Mouse (Mus musculus) adrenal gland, postnatal 10 days (tissue): ENCODE results near the gene F13a1. TPM values are rescaled to one million over a fixed set of nuclear protein-coding genes. Genes with fewer than 3 reads are reported as not detected.

Source experiments
- DNase-seq: peaks from one replicate; pipeline ENCODE4 v3.0.0; 2021; ENCODE audit warnings: mixed read lengths
- long read RNA-seq, 2 experiments: library from polyadenylated mRNA; stranded (forward); transcript quantifications; one replicate each; pipeline ENCODE4 v2.0.0; 2021
- total RNA-seq, 2 experiments: library from RNA; stranded (reverse); gene quantifications; 2 replicates each; pipeline ENCODE4 v1.2.3; 2021

F13a1 gene
- 10 to 100 TPM; 10.7 to 14.5 TPM for total RNA-seq
- long read RNA-seq, experiment 1, partial matches to known transcripts: 0 of 2 reads
- long read RNA-seq, experiment 1, other reads (novel, unspliced or antisense): 0 of 2 reads
- long read RNA-seq, experiment 2, partial matches to known transcripts: 0 of 1 reads
- long read RNA-seq, experiment 2, other reads (novel, unspliced or antisense): 0 of 1 reads

- no peak for DNase-seq
Measured at GRCm38 (mm10) chr13:37050126-37050525, at the start of gene F13a1. TSS of gene F13a1 (minus strand) at chr13:37050244.

GRCm38 (mm10) chr13:37091620-37092019, 41.6 kb upstream of the F13a1 start:
- DNase-seq: no peak

- no peak for DNase-seq
Measured at GRCm38 (mm10) chr13:37089104-37089503, 39.1 kb upstream of the F13a1 start.

- no peak for DNase-seq
Measured at GRCm38 (mm10) chr13:37081506-37082241, 31.6 kb upstream of the F13a1 start.

- no peak for DNase-seq
Measured at GRCm38 (mm10) chr13:37071390-37071789, 21.3 kb upstream of the F13a1 start.

GRCm38 (mm10) chr13:37070824-37071223, 20.8 kb upstream of the F13a1 start:
- no peak for DNase-seq

- DNase-seq: no peak
Measured at GRCm38 (mm10) chr13:37060810-37061209, 10.8 kb upstream of the F13a1 start.

- no peak for DNase-seq
Measured at GRCm38 (mm10) chr13:37056662-37057061, 6.6 kb upstream of the F13a1 start.

GRCm38 (mm10) chr13:37049631-37050030, 413 bp downstream of the F13a1 start:
- no peak for DNase-seq

- DNase-seq: no peak
Measured at GRCm38 (mm10) chr13:37049018-37049417, 1.0 kb downstream of the F13a1 start.

GRCm38 (mm10) chr13:37045005-37045404, 5.0 kb downstream of the F13a1 start:
- DNase-seq: peak; percentile 18

- DNase-seq: no peak
Measured at GRCm38 (mm10) chr13:37034745-37035144, 15.3 kb downstream of the F13a1 start.

GRCm38 (mm10) chr13:37025996-37026579, 24.0 kb downstream of the F13a1 start:
- no peak for DNase-seq

GRCm38 (mm10) chr13:37021575-37021974, 28.5 kb downstream of the F13a1 start:
- DNase-seq: no peak

GRCm38 (mm10) chr13:37010771-37011170, 39.3 kb downstream of the F13a1 start:
- DNase-seq: no peak

GRCm38 (mm10) chr13:37006224-37006623, 43.8 kb downstream of the F13a1 start:
- no peak for DNase-seq

- peak; percentile 7 for DNase-seq
Measured at GRCm38 (mm10) chr13:36999210-36999705, 50.8 kb downstream of the F13a1 start.

GRCm38 (mm10) chr13:36993593-36993992, 56.5 kb downstream of the F13a1 start:
- no peak for DNase-seq

GRCm38 (mm10) chr13:36988392-36988791, 61.7 kb downstream of the F13a1 start:
- no peak for DNase-seq

GRCm38 (mm10) chr13:36973016-36973415, 77.0 kb downstream of the F13a1 start:
- DNase-seq: no peak

- no peak for DNase-seq
Measured at GRCm38 (mm10) chr13:36972226-36972625, 77.8 kb downstream of the F13a1 start.

- DNase-seq: peak; percentile 32
Measured at GRCm38 (mm10) chr13:36962926-36963325, 87.1 kb downstream of the F13a1 start.

GRCm38 (mm10) chr13:36958996-36959395, 91.0 kb downstream of the F13a1 start:
- peak; percentile 4 for DNase-seq
